Mouse (Mus musculus) myocyte (in vitro differentiated cells): Measurements from ENCODE around the gene Slc35f3.

Experiments used
- CEBPB ChIP-seq: IDR thresholded peaks from 2 replicates; pipeline ENCODE4 v1.6.1; 2011; ENCODE audit warnings: mild to moderate bottlenecking, moderate library complexity; ENCODE audit not compliant: poor library complexity, insufficient read depth, severe bottlenecking
- E2F4 ChIP-seq: IDR thresholded peaks from one replicate; pipeline ENCODE4 v1.6.1; 2011; ENCODE audit warnings: mild to moderate bottlenecking, control low read depth, moderate library complexity; ENCODE audit not compliant: insufficient read depth
- MAX ChIP-seq: IDR thresholded peaks from one replicate; pipeline ENCODE4 v1.6.1; 2011; ENCODE audit warnings: low read depth, mild to moderate bottlenecking, control low read depth
- MYOD1 ChIP-seq, 3 experiments: IDR thresholded peaks; one replicate each; pipeline ENCODE4 v1.6.1; 2011; ENCODE audit warnings: control low read depth in 2 of 3, low read depth in 2 of 3, mild to moderate bottlenecking in 2 of 3, moderate library complexity in 1 of 3; ENCODE audit not compliant: insufficient read length in 2 of 3, control insufficient read depth in 1 of 3
- MYOG ChIP-seq, 3 experiments: IDR thresholded peaks; one replicate each; pipeline ENCODE4 v1.6.1; 2011; ENCODE audit warnings: control low read depth in 2 of 3, low read depth in 2 of 3, mild to moderate bottlenecking in 2 of 3; ENCODE audit not compliant: insufficient read length in 2 of 3, control insufficient read depth in 1 of 3, insufficient read depth in 1 of 3
- POLR2A ChIP-seq: IDR thresholded peaks from one replicate; pipeline ENCODE4 v1.6.1; 2011; ENCODE audit warnings: low read depth, mild to moderate bottlenecking, control low read depth, moderate library complexity; ENCODE audit not compliant: insufficient read length
- POLR2AphosphoS2 ChIP-seq: IDR thresholded peaks from one replicate; pipeline ENCODE4 v1.6.1; 2011; ENCODE audit warnings: low read depth, control low read depth; ENCODE audit not compliant: insufficient read length
- REST ChIP-seq: IDR thresholded peaks from one replicate; pipeline ENCODE4 v1.6.1; 2011; ENCODE audit warnings: mild to moderate bottlenecking, control low read depth, moderate library complexity; ENCODE audit not compliant: insufficient read depth, insufficient read length
- SRF ChIP-seq: IDR thresholded peaks from one replicate; pipeline ENCODE4 v1.6.1; 2011; ENCODE audit warnings: low read depth; ENCODE audit not compliant: control insufficient read depth, insufficient read length
- TCF12 ChIP-seq: IDR thresholded peaks from one replicate; pipeline ENCODE4 v1.6.1; 2011; ENCODE audit warnings: mild to moderate bottlenecking, control low read depth; ENCODE audit not compliant: poor library complexity, insufficient read depth, severe bottlenecking
- USF1 ChIP-seq: IDR thresholded peaks from one replicate; pipeline ENCODE4 v1.6.1; 2011; ENCODE audit warnings: low read depth, mild to moderate bottlenecking, control low read depth, moderate library complexity

- TF ChIP-seq MYOG (IDR thresholded peaks at IDR 0.05; ENCODE audit: control insufficient read depth in 1 of 3, insufficient read depth in 1 of 3, insufficient read length in 2 of 3, low read depth in 2 of 3), result no peak
- TF ChIP-seq POLR2A, result no peak
- no peak for TF ChIP-seq CEBPB
- no peak for TF ChIP-seq USF1
- no peak for TF ChIP-seq TCF12
- no peak for TF ChIP-seq SRF
- TF ChIP-seq E2F4, result no peak
- TF ChIP-seq MYOD1 (IDR thresholded peaks at IDR 0.05; ENCODE audit: control insufficient read depth in 1 of 3, insufficient read length in 2 of 3, low read depth in 2 of 3), result no peak
- TF ChIP-seq REST, result no peak
- TF ChIP-seq MAX, result no peak
- TF ChIP-seq POLR2AphosphoS2, result no peak
These were observed 2.0 kb downstream of the Slc35f3 start for GRCm38 (mm10) chr8:126300350-126300749.
